Mouse (Mus musculus): Measurements from ENCODE around the gene Ivns1abp. TPM values are rescaled to one million over a fixed set of nuclear protein-coding genes. Genes with fewer than 3 reads are reported as not detected.

Gene Ivns1abp
- polyA plus RNA-seq, 1 experiment from 2014 or later, result 230 TPM

GRCm38 (mm10) chr1:151307059-151307458, 37.2 kb upstream of the Ivns1abp start:
- 40% methylated on average over 2 of the region's 2 CpGs for WGBS
- H3K9ac ChIP-seq (ENCODE audit: low read length), result no peak overlapping the region
- H3K36me3 ChIP-seq (ENCODE audit: control insufficient read depth, insufficient read depth, low read length), result no peaks in the 10 kb centered on the region

GRCm38 (mm10) chr1:151307821-151308220, 36.5 kb upstream of the Ivns1abp start:
- no peak overlapping the region for H3K9ac ChIP-seq (ENCODE audit: low read length)
- no peaks in the 10 kb centered on the region for H3K27me3 ChIP-seq (ENCODE audit: control insufficient read depth, insufficient read depth, low read depth, low read length)
- H3K36me3 ChIP-seq (ENCODE audit: control insufficient read depth, insufficient read depth, low read length), result no peaks in the 10 kb centered on the region
- H3K27ac ChIP-seq (ENCODE audit: low read length), result no peak overlapping the region
- H3K9me3 ChIP-seq (ENCODE audit: control insufficient read depth, low read length), result no peaks in the 10 kb centered on the region
- no peaks in the 10 kb centered on the region for H3K4me1 ChIP-seq (replicated peaks; ENCODE audit: control insufficient read depth, insufficient read depth, low read length)
- ATAC-seq (ENCODE audit: low read depth), result no peak
- H3K4me3 ChIP-seq (ENCODE audit: low read length), result no peak overlapping the region
- H3K4me2 ChIP-seq (ENCODE audit: low read depth, low read length), result no peak overlapping the region
- 74% methylated on average over 3 of the region's 3 CpGs for WGBS

More at GRCm38 (mm10) chr1:151307059-151307458, 37.2 kb upstream of the Ivns1abp start:
- Histone ChIP-seq H3K9me3 (ENCODE audit: control insufficient read depth, low read length) (no peaks in the 10 kb centered on the region), H3K4me2 (ENCODE audit: low read depth, low read length) (no peak overlapping the region), H3K4me3 (ENCODE audit: low read length) (no peak overlapping the region), H3K4me1 (replicated peaks; ENCODE audit: control insufficient read depth, insufficient read depth, low read length) (no peaks in the 10 kb centered on the region), H3K27me3 (ENCODE audit: control insufficient read depth, insufficient read depth, low read depth, low read length) (no peaks in the 10 kb centered on the region), H3K27ac (ENCODE audit: low read length) (no peak overlapping the region)
- ATAC-seq (ENCODE audit: low read depth), result no peak

- Histone ChIP-seq H3K4me3 (ENCODE audit: low read length) (no peak overlapping the region), H3K9me3 (ENCODE audit: control insufficient read depth, low read length) (no peaks in the 10 kb centered on the region), H3K36me3 (ENCODE audit: control insufficient read depth, insufficient read depth, low read length) (no peaks in the 10 kb centered on the region), H3K4me2 (ENCODE audit: low read depth, low read length) (no peak overlapping the region), H3K4me1 (replicated peaks; ENCODE audit: control insufficient read depth, insufficient read depth, low read length) (no peaks in the 10 kb centered on the region), H3K27ac (ENCODE audit: low read length) (no peak overlapping the region), H3K9ac (ENCODE audit: low read length) (no peak overlapping the region), H3K27me3 (ENCODE audit: control insufficient read depth, insufficient read depth, low read depth, low read length) (no peaks in the 10 kb centered on the region)
- ATAC-seq (ENCODE audit: low read depth), result no peak
- 61% methylated on average over 4 of the region's 4 CpGs for WGBS
These were observed 35.8 kb upstream of the Ivns1abp start for GRCm38 (mm10) chr1:151308508-151308907.

- Histone ChIP-seq H3K27ac (ENCODE audit: low read length) (no peak overlapping the region), H3K9ac (ENCODE audit: low read length) (no peak overlapping the region), H3K4me2 (ENCODE audit: low read depth, low read length) (no peak overlapping the region), H3K36me3 (ENCODE audit: control insufficient read depth, insufficient read depth, low read length) (no peaks in the 10 kb centered on the region), H3K9me3 (ENCODE audit: control insufficient read depth, low read length) (no peaks in the 10 kb centered on the region), H3K27me3 (ENCODE audit: control insufficient read depth, insufficient read depth, low read depth, low read length) (no peaks in the 10 kb centered on the region), H3K4me3 (ENCODE audit: low read length) (no peak overlapping the region), H3K4me1 (replicated peaks; ENCODE audit: control insufficient read depth, insufficient read depth, low read length) (no peaks in the 10 kb centered on the region)
- ATAC-seq (ENCODE audit: low read depth), result no peak
- WGBS, result 63% methylated on average over 5 of the region's 5 CpGs
These were observed 33.8 kb upstream of the Ivns1abp start for GRCm38 (mm10) chr1:151310511-151310910.

GRCm38 (mm10) chr1:151311379-151311778, 32.9 kb upstream of the Ivns1abp start:
- Histone ChIP-seq H3K9me3 (ENCODE audit: control insufficient read depth, low read length) (no peaks in the 10 kb centered on the region), H3K27ac (ENCODE audit: low read length) (no peak overlapping the region), H3K36me3 (ENCODE audit: control insufficient read depth, insufficient read depth, low read length) (no peaks in the 10 kb centered on the region), H3K4me2 (ENCODE audit: low read depth, low read length) (no peak overlapping the region), H3K4me1 (replicated peaks; ENCODE audit: control insufficient read depth, insufficient read depth, low read length) (no peaks in the 10 kb centered on the region), H3K27me3 (ENCODE audit: control insufficient read depth, insufficient read depth, low read depth, low read length) (no peaks in the 10 kb centered on the region), H3K4me3 (ENCODE audit: low read length) (no peak overlapping the region), H3K9ac (ENCODE audit: low read length) (no peak overlapping the region)
- WGBS, result 87% methylated on average over 11 of the region's 11 CpGs
- ATAC-seq (ENCODE audit: low read depth), result no peak

- Histone ChIP-seq H3K9me3 (ENCODE audit: control insufficient read depth, low read length) (no peaks in the 10 kb centered on the region), H3K4me1 (replicated peaks; ENCODE audit: control insufficient read depth, insufficient read depth, low read length) (no peaks in the 10 kb centered on the region), H3K4me2 (ENCODE audit: low read depth, low read length) (no peak overlapping the region), H3K27me3 (ENCODE audit: control insufficient read depth, insufficient read depth, low read depth, low read length) (no peaks in the 10 kb centered on the region), H3K9ac (ENCODE audit: low read length) (no peak overlapping the region), H3K27ac (ENCODE audit: low read length) (no peak overlapping the region), H3K4me3 (ENCODE audit: low read length) (no peak overlapping the region), H3K36me3 (ENCODE audit: control insufficient read depth, insufficient read depth, low read length) (no peaks in the 10 kb centered on the region)
- 46% methylated on average over 7 of the region's 7 CpGs for WGBS
- ATAC-seq (ENCODE audit: low read depth), result 0 out of 2 replicates have a peak, but pooled peaks have one; percentile 15
These were observed 25.0 kb upstream of the Ivns1abp start for GRCm38 (mm10) chr1:151319267-151319666.

- Histone ChIP-seq H3K4me3 (ENCODE audit: low read length) (no peak overlapping the region), H3K4me1 (replicated peaks; ENCODE audit: control insufficient read depth, insufficient read depth, low read length) (no peaks in the 10 kb centered on the region), H3K9me3 (ENCODE audit: control insufficient read depth, low read length) (no peaks in the 10 kb centered on the region), H3K27me3 (ENCODE audit: control insufficient read depth, insufficient read depth, low read depth, low read length) (no peaks in the 10 kb centered on the region), H3K9ac (ENCODE audit: low read length) (no peak overlapping the region), H3K27ac (ENCODE audit: low read length) (no peak overlapping the region), H3K36me3 (ENCODE audit: control insufficient read depth, insufficient read depth, low read length) (no peaks in the 10 kb centered on the region), H3K4me2 (ENCODE audit: low read depth, low read length) (no peak overlapping the region)
- ATAC-seq (ENCODE audit: low read depth), result no peak
- 58% methylated on average over 4 of the region's 4 CpGs for WGBS
These were observed 23.9 kb upstream of the Ivns1abp start for GRCm38 (mm10) chr1:151320408-151320807.

GRCm38 (mm10) chr1:151325328-151325727, 18.9 kb upstream of the Ivns1abp start:
- Histone ChIP-seq H3K27ac (ENCODE audit: low read length) (no peak overlapping the region), H3K9ac (ENCODE audit: low read length) (no peak overlapping the region), H3K4me1 (replicated peaks; ENCODE audit: control insufficient read depth, insufficient read depth, low read length) (no peaks in the 10 kb centered on the region), H3K4me3 (ENCODE audit: low read length) (no peak overlapping the region), H3K9me3 (ENCODE audit: control insufficient read depth, low read length) (no peaks in the 10 kb centered on the region), H3K4me2 (ENCODE audit: low read depth, low read length) (no peak overlapping the region), H3K36me3 (ENCODE audit: control insufficient read depth, insufficient read depth, low read length) (no peaks in the 10 kb centered on the region), H3K27me3 (ENCODE audit: control insufficient read depth, insufficient read depth, low read depth, low read length) (no peaks in the 10 kb centered on the region)
- ATAC-seq (ENCODE audit: low read depth), result no peak
- WGBS, result 54% methylated on average over 1 of the region's 1 CpGs

GRCm38 (mm10) chr1:151328341-151329097, 15.8 kb upstream of the Ivns1abp start:
- Histone ChIP-seq H3K9ac (ENCODE audit: low read length) (no peak overlapping the region), H3K36me3 (ENCODE audit: control insufficient read depth, insufficient read depth, low read length) (no peaks in the 10 kb centered on the region), H3K4me3 (ENCODE audit: low read length) (no peak overlapping the region), H3K9me3 (ENCODE audit: control insufficient read depth, low read length) (no peaks in the 10 kb centered on the region), H3K4me2 (ENCODE audit: low read depth, low read length) (no peak overlapping the region), H3K4me1 (replicated peaks; ENCODE audit: control insufficient read depth, insufficient read depth, low read length) (no peaks in the 10 kb centered on the region), H3K27ac (ENCODE audit: low read length) (no peak overlapping the region), H3K27me3 (ENCODE audit: control insufficient read depth, insufficient read depth, low read depth, low read length) (no peaks in the 10 kb centered on the region)
- ATAC-seq (ENCODE audit: low read depth), result no peak
- 73% methylated on average over 14 of the region's 14 CpGs for WGBS
